Mouse (Mus musculus) forebrain, embryonic 13.5 days (tissue): ENCODE measurements at regions not wholly inside any gene's neighbourhood (a gene's known extent, or its start where the extent isn't known, plus 50 kb on each side); places are given as distances from the start of the nearest gene placed in this dataset.
A peak's percentile ranks its signal among the peaks of the same experiment; 100 is the strongest.

ENCODE experiments used
- ATAC-seq: fragments of 200-750 bp; cut with Nextera tagmentation; 2 replicates; pipeline ENCODE4 v1.8.0; 2017
- H3K27ac ChIP-seq: fragments of 300-500 bp; sonication (generic); 2 replicates; pipeline ENCODE4 v1.5.1; 2015; ENCODE audit warnings: inconsistent platforms, mild to moderate bottlenecking, moderate library complexity
- H3K27me3 ChIP-seq: fragments of 300-500 bp; sonication (generic); 2 replicates; pipeline ENCODE4 v1.6.1; 2015; ENCODE audit warnings: mild to moderate bottlenecking, inconsistent platforms
- H3K36me3 ChIP-seq: fragments of 300-500 bp; sonication (generic); 2 replicates; pipeline ENCODE4 v1.6.1; 2015; ENCODE audit warnings: mild to moderate bottlenecking, inconsistent platforms; ENCODE audit not compliant: poor library complexity, severe bottlenecking
- H3K4me1 ChIP-seq: fragments of 300-500 bp; sonication (generic); 2 replicates; pipeline ENCODE4 v1.6.1; 2015; ENCODE audit warnings: inconsistent platforms
- H3K4me2 ChIP-seq: fragments of 300-500 bp; sonication (generic); 2 replicates; pipeline ENCODE4 v1.6.1; 2015; ENCODE audit warnings: inconsistent platforms, mild to moderate bottlenecking, moderate library complexity
- H3K4me3 ChIP-seq: fragments of 300-500 bp; sonication (generic); 2 replicates; pipeline ENCODE4 v1.5.1; 2015; ENCODE audit warnings: mild to moderate bottlenecking, inconsistent platforms
- H3K9ac ChIP-seq: fragments of 300-500 bp; sonication (generic); 2 replicates; pipeline ENCODE4 v1.6.1; 2015; ENCODE audit warnings: mild to moderate bottlenecking, inconsistent platforms
- H3K9me3 ChIP-seq: fragments of 300-500 bp; sonication (generic); replicated peaks from 2 replicates; pipeline ENCODE4 v1.6.1; 2016; ENCODE audit warnings: inconsistent platforms
- WGBS: fragments of 180-500 bp; shearing (Covaris S2); methylation state at CpG from one replicate; pipeline ENCODE4 v1.1.7; 2015; 5-methylcytosine and 5-hydroxymethylcytosine counted together

- H3K9me3 ChIP-seq = no peaks in the 10 kb centered on the region
- no peak overlapping the region for H3K4me3 ChIP-seq
- 96% methylated on average over 1 of the region's 1 CpGs for WGBS
- no peak overlapping the region for H3K9ac ChIP-seq
- no peaks in the 10 kb centered on the region for H3K4me1 ChIP-seq
- H3K27me3 ChIP-seq = 0 out of 2 replicates have a peak, but pooled peaks cover 3% of the 10 kb centered on the region
- no peak overlapping the region for H3K27ac ChIP-seq
- H3K36me3 ChIP-seq = no peaks in the 10 kb centered on the region
- ATAC-seq = no peak
- no peak overlapping the region for H3K4me2 ChIP-seq
These were observed 51.3 kb upstream of the Rnf138rt1 start for GRCm38 (mm10) chrX:163812431-163812830.

GRCm38 (mm10) chrX:163814806-163815205, 53.7 kb upstream of the Rnf138rt1 start:
- WGBS = 38% methylated on average over 1 of the region's 1 CpGs
- no peaks in the 10 kb centered on the region for H3K9me3 ChIP-seq
- ATAC-seq = no peak
- no peak overlapping the region for H3K27ac ChIP-seq
- H3K4me3 ChIP-seq = no peak overlapping the region
- no peak overlapping the region for H3K9ac ChIP-seq
- no peaks in the 10 kb centered on the region for H3K4me1 ChIP-seq
- H3K27me3 ChIP-seq = 0 out of 2 replicates have a peak, but pooled peaks cover 3% of the 10 kb centered on the region
- H3K4me2 ChIP-seq = no peak overlapping the region
- H3K36me3 ChIP-seq = no peaks in the 10 kb centered on the region

- no peak overlapping the region for H3K9ac ChIP-seq
- 79% methylated on average over 6 of the region's 6 CpGs for WGBS
- no peak for ATAC-seq
- H3K27ac ChIP-seq = no peak overlapping the region
- no peaks in the 10 kb centered on the region for H3K27me3 ChIP-seq
- H3K9me3 ChIP-seq = no peaks in the 10 kb centered on the region
- H3K4me3 ChIP-seq = no peak overlapping the region
- no peaks in the 10 kb centered on the region for H3K36me3 ChIP-seq
- H3K4me2 ChIP-seq = no peak overlapping the region
- H3K4me1 ChIP-seq = no peaks in the 10 kb centered on the region
These were observed 61.2 kb upstream of the Rnf138rt1 start for GRCm38 (mm10) chrX:163822298-163822697.

GRCm38 (mm10) chrX:163827461-163827860, 66.3 kb upstream of the Rnf138rt1 start:
- Histone ChIP-seq H3K36me3 (no peaks in the 10 kb centered on the region), H3K4me2 (no peak overlapping the region), H3K4me3 (no peak overlapping the region), H3K9me3 (no peaks in the 10 kb centered on the region), H3K27me3 (no peaks in the 10 kb centered on the region), H3K27ac (no peak overlapping the region), H3K9ac (no peak overlapping the region), H3K4me1 (no peaks in the 10 kb centered on the region)
- WGBS = 54% methylated on average over 3 of the region's 3 CpGs
- ATAC-seq = no peak

- Histone ChIP-seq H3K9me3 (no peaks in the 10 kb centered on the region), H3K4me1 (no peaks in the 10 kb centered on the region), H3K4me3 (no peak overlapping the region), H3K4me2 (no peak overlapping the region), H3K27ac (no peak overlapping the region), H3K36me3 (no peaks in the 10 kb centered on the region), H3K27me3 (no peaks in the 10 kb centered on the region), H3K9ac (no peak overlapping the region)
- ATAC-seq = no peak
- WGBS = 90% methylated on average over 1 of the region's 1 CpGs
These were observed 63.4 kb upstream of the Ap1s2 start for GRCm38 (mm10) chrX:163845408-163845807.

GRCm38 (mm10) chrX:163846890-163847289, 61.9 kb upstream of the Ap1s2 start:
- no peak for ATAC-seq
- Histone ChIP-seq H3K9ac (no peak overlapping the region), H3K9me3 (no peaks in the 10 kb centered on the region), H3K4me2 (no peak overlapping the region), H3K36me3 (no peaks in the 10 kb centered on the region), H3K4me3 (no peak overlapping the region), H3K27ac (no peak overlapping the region), H3K27me3 (peaks cover 5% of the 10 kb centered on the region; the same call in 1 of the 2 replicates), H3K4me1 (no peaks in the 10 kb centered on the region)
- WGBS = 86% methylated on average over 3 of the region's 3 CpGs

GRCm38 (mm10) chrX:163847651-163848050, 61.2 kb upstream of the Ap1s2 start:
- Histone ChIP-seq H3K27me3 (peaks cover 5% of the 10 kb centered on the region; the same call in 1 of the 2 replicates), H3K4me1 (no peaks in the 10 kb centered on the region), H3K27ac (no peak overlapping the region), H3K9me3 (no peaks in the 10 kb centered on the region), H3K4me3 (no peak overlapping the region), H3K4me2 (no peak overlapping the region), H3K9ac (no peak overlapping the region), H3K36me3 (no peaks in the 10 kb centered on the region)
- ATAC-seq = no peak
- 60% methylated on average over 3 of the region's 3 CpGs for WGBS

GRCm38 (mm10) chrX:163848510-163849199, 60.2 kb upstream of the Ap1s2 start:
- peaks cover 5% of the 10 kb centered on the region; the same call in 1 of the 2 replicates for H3K27me3 ChIP-seq
- no peak overlapping the region for H3K27ac ChIP-seq
- peak; percentile 33; the same call in 1 of the 2 replicates for ATAC-seq
- no peaks in the 10 kb centered on the region for H3K9me3 ChIP-seq
- no peaks in the 10 kb centered on the region for H3K36me3 ChIP-seq
- no peaks in the 10 kb centered on the region for H3K4me1 ChIP-seq
- H3K4me2 ChIP-seq = no peak overlapping the region
- H3K9ac ChIP-seq = no peak overlapping the region
- WGBS = 61% methylated on average over 8 of the region's 8 CpGs
- H3K4me3 ChIP-seq = no peak overlapping the region

GRCm38 (mm10) chrX:163850915-163851599, 57.8 kb upstream of the Ap1s2 start:
- no peaks in the 10 kb centered on the region for H3K4me1 ChIP-seq
- no peaks in the 10 kb centered on the region for H3K36me3 ChIP-seq
- no peak overlapping the region for H3K4me3 ChIP-seq
- H3K4me2 ChIP-seq = no peak overlapping the region
- H3K27ac ChIP-seq = no peak overlapping the region
- H3K27me3 ChIP-seq = peaks cover 5% of the 10 kb centered on the region; the same call in 1 of the 2 replicates
- H3K9ac ChIP-seq = no peak overlapping the region
- no peaks in the 10 kb centered on the region for H3K9me3 ChIP-seq
- ATAC-seq = no peak
- WGBS = 85% methylated on average over 4 of the region's 4 CpGs

GRCm38 (mm10) chrX:163858494-163858893, 50.3 kb upstream of the Ap1s2 start:
- no peak overlapping the region for H3K9ac ChIP-seq
- no peak overlapping the region for H3K4me2 ChIP-seq
- H3K27me3 ChIP-seq = peaks cover 3% of the 10 kb centered on the region; the same call in 1 of the 2 replicates
- H3K36me3 ChIP-seq = no peaks in the 10 kb centered on the region
- WGBS = 71% methylated on average over 3 of the region's 3 CpGs
- no peak overlapping the region for H3K27ac ChIP-seq
- H3K4me1 ChIP-seq = no peaks in the 10 kb centered on the region
- no peak for ATAC-seq
- H3K4me3 ChIP-seq = no peak overlapping the region
- H3K9me3 ChIP-seq = no peaks in the 10 kb centered on the region
